Mouse (Mus musculus) WW6 (cell line): ENCODE measurements around the gene Sbsn.
"Not testable (repeated sequence)": the region's sequence is repeated elsewhere in the genome, so short reads cannot be mapped to it uniquely, and the experiment has no call there.

Source experiments
- DNase-seq: peaks from one replicate; pipeline ENCODE4 v3.0.0-alpha.2; 2013; ENCODE audit warnings: low read depth, low spot score

Gene Sbsn

DNA sequence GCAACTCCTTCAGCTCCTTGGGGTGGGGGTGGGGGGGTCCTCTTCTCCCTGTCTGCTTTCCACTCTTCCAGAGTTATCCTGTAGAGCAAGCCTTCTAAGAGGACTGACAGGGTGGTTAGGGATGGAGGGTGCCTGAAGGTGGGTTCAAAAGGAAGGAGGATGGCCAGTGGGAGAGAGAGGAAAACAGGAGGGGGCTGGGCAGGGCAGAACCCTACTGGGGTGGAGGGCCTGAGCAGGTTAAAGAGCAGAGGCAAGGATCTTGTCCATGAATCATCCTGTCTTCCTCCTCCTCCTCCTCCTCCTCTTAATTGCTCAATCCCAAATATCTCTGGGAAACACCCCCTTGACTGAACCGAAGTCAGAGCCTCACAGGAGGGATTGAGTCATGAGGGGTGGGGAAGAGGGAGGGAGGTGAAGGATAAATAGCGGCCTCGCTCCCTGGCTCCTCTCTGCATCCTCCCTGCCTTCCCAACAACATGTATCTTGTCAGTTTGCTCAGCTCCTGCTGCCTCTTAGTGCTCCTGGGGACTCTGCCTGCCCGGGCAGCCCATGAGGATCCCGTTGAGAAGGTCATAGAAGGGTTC, at the start of gene Sbsn:
Sbsn (plus strand) TSS at position 386 of the 584 bp plus-strand sequence.
- DNase-seq: no peak

DNA sequence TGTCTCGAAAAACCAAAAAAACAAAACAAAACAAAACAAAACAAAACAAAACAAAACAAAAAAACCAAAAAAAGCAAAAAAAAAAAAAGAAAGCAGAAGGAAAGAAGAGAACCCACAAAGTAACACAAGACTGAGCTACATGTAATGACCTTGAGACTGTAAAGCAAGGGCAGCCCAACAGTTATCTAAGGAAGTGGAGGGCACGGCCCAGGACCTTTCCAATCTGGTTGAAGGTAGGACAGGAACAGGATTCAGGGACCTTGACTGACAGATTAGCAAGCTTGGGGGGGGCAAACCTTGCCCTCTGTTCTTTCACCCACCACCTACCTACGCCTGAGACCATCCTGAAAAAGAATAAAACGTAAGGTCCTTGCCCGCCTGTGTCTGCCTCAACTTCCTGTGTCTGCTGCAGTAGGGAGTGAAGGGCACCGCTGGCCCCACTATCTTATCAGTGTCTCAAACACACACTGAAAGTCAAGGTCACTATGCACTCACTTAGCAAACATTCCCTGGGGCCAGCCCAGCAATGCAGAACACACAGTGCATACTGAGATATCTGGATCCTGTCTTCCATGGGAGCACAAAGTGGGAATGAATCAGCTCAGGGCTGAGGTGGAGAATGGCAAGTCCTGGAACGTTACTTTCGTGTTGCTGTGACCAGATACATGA, 44.9 kb upstream of the Sbsn start:
- no peak for DNase-seq

DNA sequence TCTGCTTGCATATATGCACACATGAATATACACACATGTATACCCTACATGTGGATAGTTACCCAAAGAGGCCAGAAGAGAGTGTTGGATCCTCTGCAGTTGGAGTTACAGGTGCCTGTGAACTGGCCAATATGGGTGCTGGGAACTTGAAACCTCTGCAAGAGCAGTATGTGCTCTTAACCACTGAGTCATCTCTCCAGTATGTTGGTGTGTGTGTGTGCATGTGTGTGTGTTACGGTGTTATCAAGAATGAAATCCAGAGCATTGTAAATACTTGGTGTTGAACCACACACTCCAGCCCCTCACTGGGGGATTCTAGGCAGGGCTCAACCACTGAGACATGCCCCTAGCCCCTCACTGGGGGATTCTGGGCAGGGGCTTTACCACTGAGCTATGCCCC, 43.8 kb upstream of the Sbsn start:
- DNase-seq: no peak

DNA sequence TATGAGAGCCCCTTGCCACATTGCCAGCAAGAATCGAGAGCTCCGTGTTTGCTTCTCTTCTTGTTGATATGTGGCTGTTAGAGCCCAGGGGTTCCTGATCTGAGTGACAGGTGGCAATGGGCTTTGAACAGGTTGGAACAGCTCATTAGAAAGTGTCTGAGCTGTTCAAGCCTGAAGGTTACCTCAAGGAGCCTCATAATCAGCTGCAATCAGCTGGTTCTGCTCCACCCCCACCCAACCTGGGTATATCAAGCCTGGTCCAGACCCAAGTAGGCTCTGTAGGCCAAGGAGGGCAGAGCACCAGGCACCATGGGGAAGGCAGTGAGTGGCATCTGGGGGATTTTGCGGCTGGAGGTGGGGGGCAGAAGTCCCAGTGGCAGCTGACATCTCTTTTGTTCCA, 39.3 kb upstream of the Sbsn start, which contains the start of gene Atp4a:
Atp4a (plus strand) TSS at position 268 of the 400 bp plus-strand sequence.
- no peak for DNase-seq

DNA sequence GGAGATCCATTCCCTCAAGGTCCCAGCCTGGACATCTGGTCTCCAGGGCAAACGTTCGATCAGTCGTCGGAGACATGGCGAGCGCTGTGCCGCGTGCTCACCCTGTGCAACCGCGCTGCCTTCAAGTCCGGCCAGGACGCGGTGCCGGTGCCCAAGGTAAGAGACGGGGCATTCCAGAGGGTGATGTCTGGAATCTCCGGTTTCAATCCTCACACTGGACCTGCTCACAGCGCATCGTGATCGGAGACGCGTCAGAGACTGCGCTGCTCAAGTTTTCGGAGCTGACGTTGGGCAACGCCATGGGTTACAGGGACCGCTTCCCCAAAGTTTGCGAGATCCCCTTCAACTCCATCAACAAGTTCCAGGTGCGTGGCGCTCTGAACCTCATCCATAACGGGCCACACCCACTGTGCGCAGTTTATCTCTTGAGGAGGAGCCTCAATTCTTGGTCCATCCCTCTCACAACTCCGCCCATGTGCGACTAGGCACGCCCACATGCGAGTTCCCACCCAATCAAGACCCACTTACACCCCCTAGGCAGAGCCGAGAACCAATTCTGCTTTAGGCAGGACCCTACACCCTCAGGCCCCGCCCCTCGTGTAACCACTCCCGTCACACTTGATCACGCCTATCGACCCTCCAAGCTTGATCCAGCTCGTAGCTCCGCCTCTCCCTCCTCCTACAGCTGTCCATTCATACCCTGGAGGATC, 34.1 kb upstream of the Sbsn start:
- peak; percentile 92 for DNase-seq

DNA sequence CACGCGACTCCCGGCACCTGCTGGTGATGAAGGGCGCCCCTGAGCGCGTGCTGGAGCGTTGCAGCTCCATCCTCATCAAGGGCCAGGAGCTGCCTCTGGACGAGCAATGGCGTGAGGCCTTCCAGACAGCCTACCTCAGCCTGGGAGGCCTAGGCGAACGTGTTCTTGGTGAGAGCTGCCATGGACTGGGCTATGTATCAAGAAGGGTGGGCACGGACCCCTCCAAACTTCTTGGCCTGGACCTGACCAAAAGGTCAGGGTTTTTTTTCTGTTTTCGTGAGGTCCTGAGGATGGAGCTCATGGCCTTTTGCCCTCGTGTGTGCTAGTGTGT, 33.6 kb upstream of the Sbsn start:
- no peak for DNase-seq

DNA sequence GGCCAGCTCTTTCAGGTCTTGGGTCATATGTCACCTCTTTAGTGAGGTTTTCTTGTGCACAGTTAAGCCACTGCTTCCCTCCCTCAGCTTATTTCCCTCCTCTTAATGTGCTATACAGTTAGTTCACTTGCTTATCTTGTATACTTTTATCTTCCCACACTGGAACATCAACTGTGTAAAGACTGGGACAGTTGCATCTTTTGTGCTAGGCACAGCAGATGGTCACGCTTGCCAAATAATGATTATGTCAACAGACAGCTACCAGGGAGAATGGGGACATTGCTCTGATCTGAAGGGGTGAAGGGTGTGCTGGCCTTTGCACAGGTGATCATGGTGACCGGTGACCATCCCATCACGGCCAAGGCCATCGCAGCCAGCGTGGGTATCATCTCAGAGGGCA, 31.6 kb upstream of the Sbsn start:
- no peak for DNase-seq

DNA sequence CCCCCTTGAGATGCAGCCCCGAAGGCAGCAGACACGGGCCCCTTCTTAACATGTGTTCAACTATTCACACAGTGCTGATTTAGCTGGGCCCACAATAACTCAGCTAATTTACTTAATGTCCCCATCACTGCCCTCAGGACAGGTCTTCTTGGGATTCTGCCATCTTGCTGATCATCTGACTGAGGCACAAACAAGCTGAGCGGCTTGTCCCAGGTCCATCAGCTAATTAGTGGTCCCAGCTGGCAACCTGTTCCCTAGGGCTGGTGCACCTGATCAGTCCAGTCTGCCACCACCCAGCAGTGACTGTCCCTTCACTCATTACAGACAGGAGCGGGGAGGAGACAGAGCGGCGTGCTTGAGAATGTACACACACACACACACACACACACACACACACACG, 30.0 kb upstream of the Sbsn start:
- DNase-seq: no peak

DNA sequence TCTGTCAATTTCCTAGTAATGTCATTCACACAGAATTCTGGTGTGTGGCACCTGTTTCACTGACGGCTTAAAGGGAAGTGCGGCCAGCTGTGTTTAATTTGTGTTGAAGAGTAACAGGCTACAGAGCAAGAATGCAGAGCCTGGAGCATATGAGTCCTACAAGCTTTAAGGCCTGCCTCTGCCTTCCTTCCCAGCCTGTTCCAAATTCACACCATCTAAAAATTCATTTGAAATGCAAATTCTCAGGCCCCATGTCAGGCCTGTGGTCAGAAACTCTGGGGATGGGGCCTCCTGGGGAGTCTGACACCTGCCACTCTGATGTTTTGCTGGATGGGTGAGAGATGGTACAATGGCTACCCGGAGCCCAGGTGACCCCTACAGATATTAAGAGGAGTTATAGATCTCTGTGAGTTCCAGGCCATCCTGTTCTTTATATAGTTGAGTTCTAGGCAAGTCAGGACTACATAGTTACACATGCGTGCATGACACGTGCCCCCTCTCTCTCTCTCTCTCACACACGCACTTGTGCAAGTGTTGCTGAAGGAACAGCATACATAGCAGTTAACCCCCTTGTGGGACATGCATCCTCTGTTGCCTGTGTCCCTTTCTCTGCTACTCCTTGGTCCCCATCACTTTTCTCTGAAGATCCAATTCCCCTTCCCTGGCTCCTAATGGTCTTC, 27.9 kb upstream of the Sbsn start:
- no peak for DNase-seq

DNA sequence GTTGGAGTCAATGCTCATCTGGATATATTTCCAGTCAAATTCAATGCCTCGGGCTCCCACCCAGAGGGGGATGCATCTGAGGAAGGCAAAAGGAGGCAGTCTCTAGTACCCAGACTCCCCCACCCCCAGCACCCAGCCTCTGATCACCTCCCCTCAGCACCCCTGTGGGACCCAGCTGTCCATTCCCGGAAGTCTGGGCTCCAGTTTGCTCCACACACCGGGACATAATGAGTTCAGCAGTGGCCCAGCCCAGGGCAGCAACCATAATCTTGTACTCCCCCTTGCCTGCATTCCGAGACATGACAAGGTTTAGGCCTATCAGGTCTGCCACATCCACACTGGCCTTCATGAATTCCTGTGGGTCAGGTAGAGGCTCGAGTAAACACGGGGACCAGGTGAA, 23.1 kb upstream of the Sbsn start:
- DNase-seq: no peak

DNA sequence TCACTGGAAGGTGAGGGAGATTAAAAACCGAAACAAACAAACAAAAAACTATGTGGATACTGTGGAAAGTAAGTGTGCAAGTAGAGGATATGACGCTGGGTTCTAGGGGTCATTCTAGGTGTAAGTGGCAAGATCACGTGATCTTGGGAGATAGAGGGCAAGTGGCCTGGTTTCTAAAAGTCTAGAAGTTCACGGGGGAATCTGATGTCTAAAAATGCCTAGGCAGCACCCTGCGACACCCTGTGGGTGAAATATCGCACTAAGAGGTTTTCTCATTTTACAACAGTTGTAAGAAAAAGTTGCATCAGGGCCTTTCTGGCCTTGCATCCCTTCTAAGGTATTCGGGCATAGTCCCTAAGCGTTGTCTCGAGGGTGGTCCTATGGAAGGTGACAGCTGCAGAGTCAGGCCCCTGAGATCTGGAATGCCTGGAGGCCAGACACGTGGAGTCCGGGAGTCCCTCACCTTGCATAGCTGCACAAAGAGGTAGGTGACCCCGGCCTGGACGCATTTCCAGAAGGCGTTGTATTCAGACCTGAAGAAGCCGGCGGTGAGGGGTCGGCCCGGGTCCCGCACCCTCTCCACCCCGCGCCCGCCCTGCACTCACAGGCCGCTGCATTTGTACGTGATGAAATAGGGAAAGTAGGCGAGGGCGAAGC, 22.4 kb upstream of the Sbsn start:
- no peak for DNase-seq

DNA sequence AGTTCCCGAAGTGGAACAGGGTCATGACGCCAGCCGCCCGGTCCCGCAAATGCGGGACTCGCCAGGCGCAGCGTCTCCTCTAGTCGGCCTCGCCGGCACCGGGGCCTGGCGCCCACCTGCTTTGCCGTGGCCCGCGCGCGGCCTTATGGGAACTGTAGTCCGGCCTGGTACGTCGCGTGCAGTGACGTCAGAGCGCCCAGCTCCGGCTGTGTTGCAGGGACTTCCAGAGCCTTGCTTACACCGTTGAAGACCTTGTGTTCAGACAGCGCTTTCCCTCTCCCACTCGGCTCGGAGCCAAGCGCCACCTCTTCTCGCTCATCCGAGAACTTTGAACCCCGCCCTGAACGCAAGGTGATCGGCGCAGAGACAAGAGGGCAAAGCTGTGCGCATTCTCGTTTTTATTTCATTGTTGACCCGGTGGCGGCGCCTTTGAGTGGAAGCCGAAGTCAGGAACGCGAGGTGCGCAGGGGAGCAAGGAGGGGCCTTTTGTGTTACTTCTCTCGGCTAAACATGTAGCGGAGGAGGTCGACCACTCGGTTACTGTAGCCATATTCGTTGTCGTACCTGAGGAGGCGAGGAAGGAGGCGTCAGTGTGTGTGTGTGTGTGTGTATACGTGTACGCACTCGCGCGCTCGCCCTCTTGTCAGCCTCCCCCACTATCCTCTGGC, 21.7 kb upstream of the Sbsn start, which contains the start of gene Tmem147:
Tmem147 (minus strand) TSS at position 145 of the 668 bp plus-strand sequence.
- peak; percentile 92 for DNase-seq

DNA sequence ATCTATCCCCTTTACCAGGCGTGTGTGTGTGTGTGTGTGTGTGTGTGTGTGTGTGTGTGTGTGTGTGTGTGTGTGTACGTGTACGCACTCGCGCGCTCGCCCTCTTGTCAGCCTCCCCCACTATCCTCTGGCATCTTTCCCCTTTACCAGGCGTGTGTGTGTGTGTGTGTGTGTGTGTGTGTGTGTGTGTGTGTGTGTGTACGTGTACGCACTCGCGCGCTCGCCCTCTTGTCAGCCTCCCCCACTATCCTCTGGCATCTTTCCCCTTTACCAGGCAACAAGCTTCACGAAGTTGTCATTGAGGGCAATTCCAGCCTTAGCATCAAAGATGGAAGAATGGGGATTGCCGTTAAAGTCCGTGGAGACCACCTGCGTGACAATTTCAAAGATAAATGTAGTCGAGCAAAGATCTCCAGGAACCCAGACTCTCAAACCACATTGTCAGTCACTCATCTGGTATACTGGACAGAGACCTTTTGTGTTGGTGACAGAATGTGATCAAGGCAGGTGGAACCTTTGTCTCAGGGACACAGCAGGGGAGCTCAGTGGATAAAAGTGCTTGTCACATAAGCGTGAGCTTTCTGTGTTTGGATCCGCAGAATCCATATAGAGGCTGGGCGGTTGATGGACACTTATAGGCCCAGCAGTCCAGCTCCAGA, 21.1 kb upstream of the Sbsn start:
- DNase-seq: not testable (repeated sequence)

DNA sequence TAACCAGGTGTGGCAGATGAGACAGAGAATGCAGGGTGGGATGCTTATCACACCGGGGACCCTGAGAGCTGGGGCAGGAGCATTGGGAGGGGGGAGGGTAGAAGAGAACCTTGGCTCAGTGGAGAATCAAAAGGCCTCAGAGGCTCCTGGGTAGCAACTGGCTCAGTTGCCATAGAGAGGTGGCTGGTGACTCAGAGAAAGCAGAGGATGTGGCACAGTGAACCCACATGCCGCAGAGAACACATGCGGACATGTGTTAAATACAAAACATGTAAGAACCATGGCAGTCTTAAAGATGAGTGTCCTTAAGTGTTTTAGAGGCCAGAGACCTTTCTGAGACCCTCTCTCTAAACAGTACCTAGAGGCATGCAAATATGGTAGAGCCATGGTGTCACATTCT, 15.1 kb upstream of the Sbsn start:
- DNase-seq: no peak

DNA sequence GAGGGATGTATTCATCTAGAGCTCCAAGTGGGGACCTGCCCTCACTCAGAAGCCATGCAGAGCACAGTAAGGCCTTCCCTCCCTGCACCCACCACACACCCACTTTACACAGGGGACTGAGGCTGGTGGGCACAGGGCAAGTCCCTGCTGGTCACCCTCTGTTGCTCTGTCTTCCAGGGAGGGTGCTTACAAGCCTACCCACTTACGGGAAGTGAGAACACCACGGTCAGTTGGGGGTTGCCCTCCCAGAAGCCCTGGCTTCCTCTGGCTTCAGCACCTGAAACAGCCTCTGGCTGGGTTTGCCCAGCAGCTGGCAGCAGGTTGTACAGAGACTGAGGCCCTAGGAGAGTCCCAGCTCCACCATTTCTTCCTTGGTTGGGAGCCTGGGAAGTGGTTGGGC, 8.7 kb upstream of the Sbsn start:
- DNase-seq: not testable (repeated sequence)

DNA sequence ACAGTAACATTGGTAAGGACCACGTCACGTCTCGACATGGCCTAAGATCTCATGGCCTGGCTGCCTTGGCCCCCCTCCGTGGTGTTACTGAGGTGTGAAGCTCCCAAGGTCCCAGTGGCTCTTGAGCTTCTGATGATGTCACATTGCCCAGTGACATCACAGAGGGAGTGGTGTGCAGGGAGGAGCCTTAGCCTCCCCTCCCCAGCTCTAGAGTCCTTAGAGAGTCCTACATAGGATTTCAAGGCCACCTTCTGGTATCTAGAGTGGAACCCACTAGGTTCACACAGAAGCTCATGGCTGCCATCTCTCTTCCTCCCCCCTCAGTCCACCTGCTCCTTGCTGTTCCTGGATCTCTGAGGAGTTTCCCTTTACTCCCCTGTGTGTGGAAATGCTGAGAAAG, 7.7 kb upstream of the Sbsn start, which contains the start of gene Gapdhs:
Gapdhs (minus strand) TSS at position 65 of the 400 bp plus-strand sequence.
- DNase-seq: not testable (repeated sequence)

DNA sequence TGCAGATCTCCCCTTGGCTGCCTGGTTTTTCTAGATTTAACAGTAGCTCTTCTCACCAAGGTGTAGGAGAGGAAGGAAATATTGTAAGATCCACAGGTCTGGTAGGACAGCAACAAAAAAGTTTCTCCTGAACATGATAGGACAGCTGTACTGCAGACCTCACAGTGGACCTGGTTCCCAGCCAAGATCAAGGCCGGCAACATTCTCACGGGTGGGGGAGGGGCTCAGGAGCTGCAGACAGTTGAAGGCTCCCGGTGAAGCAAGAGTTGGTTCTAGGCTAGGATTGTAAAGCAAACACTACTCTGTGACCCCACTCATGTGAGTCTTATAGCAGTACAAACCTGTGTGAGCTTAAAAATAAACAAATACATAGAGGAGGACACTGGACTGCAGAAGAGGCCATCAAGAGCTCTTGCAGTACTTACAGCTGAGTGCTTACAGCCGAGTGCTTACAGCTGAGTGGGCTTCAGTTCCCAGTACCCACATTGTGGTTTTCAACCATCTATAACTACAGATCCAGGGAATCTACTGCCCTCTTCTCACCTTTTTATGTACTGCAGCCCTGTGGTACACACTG, 7.2 kb upstream of the Sbsn start:
- no peak for DNase-seq

DNA sequence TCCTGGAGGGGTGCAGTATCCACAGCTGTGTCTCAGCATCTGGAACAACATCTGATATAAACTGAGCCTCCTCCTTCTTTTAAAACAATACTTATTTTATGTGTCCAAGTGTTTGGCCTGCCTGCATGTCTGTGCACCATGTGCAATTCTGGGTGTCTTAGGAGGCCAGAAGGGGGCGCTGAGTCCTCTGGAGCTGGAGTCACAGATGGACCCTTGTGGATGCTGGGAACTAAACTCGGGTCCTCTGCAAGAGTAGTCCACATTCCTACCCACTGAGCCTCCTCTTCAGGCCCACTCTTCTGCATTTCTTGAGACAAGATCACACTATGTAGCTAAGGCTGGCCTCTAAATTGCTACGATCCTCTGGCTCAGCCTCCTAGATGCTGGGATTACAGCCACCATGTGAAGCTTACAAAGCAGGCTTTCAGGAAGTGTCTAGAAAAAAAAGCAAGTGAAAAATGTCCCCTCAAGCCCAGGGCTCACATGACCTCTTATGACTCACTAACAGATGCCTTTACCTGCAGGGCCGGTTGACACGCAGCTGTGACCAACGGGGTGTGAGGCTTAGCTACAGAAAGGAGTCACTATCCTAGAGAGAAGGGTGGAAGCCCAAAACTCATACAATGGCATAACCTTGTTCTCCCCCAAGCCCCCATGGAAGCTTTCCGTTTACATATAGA, 3.6 kb upstream of the Sbsn start:
- no peak for DNase-seq

DNA sequence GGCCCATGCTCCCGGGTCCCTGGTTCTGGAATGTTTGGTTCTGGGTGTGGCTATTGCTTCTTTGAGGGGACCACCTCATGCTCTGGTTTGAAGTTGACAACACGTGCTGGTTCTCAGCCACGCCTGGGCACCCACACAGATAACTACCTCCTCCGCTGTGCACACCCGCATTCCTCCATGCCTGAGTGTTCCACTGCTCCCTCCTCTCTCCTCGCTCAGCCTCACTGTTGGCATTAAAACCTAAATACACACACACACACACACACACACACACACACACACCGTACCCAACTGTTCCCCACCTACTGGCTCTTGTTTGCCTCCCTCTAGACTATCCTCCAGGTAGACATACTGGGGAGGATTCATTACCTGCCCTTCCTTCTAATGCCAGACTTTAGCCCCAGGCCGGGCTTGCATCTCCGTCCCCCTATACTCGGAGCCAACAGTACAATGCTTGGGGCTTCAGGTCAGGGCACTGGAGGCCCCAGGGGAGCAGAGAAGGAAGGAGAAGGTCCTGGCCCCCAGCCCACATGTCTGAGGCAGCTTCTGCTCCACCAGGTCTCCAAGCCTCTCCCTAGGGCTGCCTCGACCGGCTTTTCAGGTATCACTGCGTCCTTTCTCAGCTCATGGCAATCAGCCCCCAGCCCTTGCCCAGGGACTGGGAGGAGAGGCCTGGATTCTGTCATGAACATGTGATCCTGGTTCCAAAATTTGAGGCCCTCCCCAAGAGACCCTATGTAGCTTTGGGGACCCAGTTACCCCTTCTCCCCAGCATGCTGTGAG, 1.3 kb upstream of the Sbsn start:
- no peak for DNase-seq
